Mouse (Mus musculus) retina, embryonic 14.5 days (tissue): ENCODE results near the gene Tpsg1.

Source experiments
- DNase-seq: peaks from one replicate; pipeline ENCODE4 v3.0.0-alpha.2; 2015; ENCODE audit warnings: low spot score

The Tpsg1 gene

DNA sequence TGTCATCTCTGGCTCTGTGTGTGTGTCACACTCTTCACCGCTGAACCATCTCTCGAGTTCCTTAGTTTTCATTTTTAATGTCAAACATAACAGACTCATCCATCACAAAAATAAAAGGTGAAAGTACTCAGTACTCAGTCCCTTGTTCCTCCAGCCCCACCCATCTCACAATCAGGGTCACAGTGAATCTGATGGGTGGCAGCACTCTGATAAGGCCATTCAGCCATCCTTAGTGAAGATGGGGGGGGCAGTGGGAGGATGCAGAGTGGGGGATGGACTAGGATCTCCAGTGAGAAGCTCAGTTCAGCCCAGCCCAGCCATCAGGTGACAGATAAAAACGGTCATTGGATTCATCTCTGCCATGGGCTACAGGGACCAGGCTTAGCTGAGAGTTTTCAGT is at the start of gene Tpsg1:
Tpsg1 (plus strand) TSS at position 301 of the 400 bp plus-strand sequence.
- no peak for DNase-seq

DNA sequence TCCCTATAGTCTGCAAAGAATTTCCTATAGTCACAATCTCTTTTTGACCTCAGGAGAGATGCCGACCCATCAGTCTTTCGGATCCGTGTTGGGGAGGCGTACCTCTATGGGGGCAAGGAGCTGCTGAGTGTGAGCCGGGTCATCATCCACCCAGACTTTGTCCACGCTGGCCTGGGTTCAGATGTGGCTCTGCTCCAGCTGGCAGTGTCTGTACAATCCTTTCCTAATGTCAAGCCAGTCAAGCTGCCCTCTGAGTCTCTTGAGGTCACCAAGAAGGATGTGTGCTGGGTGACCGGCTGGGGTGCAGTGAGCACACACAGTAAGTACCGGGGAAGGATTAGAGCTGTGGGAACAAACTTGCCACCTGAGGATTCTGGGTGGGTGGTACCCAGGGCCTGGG is 48.3 kb upstream of the Tpsg1 start:
- DNase-seq = no peak

DNA sequence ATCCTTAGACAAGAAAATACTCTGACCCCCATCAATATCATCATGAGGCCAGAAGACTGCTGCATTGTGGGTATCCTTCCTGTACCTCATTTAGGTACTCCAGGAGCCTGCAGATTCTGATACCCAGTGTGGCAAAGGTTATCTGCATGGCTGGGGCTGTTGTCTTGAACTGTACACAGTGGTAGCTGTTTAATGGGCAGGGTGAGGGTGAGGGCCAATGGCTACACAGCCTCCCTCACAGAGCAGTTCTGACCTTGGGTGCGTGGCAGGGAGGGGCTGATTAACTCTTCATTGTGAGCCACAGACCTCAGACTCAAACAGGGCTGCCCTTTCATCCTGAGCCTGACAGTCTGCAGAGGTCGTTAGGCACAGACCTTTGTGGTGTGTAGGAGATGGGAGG is 46.1 kb upstream of the Tpsg1 start:
- DNase-seq = no peak

DNA sequence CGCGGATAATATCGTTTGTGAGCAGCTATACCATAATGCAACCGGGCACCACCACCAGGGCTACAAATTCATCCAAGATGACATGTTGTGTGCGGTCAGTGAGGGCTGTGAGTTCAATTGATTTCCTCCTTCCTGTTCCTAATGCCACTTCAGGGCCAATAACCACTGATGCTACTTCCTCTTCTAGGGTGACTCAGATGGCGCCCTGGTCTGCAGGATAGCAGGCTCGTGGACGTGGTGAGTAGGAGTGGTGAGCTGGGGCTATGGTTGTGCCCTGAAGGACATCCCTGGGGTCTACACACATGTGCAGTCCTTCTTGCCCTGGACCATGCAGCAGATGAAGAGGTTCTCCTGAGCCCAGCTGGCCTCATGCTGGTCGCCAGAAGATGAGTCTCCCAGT is 36.8 kb upstream of the Tpsg1 start:
- no peak for DNase-seq

DNA sequence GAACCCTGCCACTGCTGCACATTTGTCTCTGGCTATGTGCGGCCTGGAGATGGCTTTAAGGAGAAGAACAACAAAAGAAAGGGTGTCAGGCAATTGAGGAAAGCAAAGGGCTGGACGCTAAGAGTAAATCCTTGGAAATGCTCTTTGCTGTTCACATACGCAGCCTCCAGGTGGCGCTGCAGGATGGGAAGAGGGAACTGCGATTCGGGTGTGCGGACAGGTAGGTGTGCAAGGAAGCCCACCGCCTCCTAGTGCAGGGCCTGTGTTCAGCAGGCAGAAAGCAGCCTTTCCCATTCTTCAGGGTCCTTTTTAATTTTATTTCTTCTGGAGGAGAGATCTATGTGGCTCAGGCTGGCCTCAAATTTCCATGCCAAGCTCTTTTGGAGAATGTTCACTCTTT is 35.1 kb upstream of the Tpsg1 start:
- peak; percentile 84 for DNase-seq

DNA sequence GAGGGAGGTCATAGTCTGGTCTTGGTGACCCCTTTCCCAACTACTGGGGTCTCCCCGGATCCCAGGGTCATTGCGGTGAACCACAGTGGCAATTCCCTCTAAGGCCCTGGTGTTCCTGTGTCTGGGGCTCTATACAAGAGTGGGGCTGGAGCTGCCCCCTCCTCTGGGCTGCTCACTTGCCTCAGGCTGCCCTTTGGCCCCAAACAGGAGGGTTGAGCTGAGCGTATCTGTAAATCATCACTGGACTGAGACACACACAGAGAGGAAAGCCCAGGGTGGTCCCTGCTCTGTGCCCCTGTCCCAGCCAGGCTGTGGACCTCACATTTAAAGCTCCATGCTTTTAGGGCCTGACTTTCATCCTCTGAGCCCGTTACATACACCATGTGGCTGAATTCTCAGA is 30.9 kb upstream of the Tpsg1 start:
- DNase-seq = no peak

DNA sequence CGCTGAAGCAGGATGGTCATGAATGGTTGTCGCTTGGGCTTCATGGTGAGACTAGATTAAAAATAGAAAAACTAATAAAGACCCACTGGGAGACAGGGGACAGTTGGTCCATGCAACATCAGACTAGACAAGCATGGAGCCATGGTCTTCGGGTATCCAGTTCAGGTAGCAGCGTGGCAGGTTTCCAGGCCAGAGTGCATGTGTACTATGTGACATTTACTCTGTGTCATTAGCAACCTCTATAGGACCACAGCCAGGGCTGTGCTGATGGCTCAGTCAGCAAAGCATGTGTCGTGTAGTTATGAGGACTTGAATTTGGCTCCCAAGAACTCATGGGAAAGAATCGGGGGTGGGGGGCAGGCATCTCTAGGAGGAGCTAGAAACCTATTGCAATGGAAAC is 29.1 kb upstream of the Tpsg1 start:
- no peak for DNase-seq

DNA sequence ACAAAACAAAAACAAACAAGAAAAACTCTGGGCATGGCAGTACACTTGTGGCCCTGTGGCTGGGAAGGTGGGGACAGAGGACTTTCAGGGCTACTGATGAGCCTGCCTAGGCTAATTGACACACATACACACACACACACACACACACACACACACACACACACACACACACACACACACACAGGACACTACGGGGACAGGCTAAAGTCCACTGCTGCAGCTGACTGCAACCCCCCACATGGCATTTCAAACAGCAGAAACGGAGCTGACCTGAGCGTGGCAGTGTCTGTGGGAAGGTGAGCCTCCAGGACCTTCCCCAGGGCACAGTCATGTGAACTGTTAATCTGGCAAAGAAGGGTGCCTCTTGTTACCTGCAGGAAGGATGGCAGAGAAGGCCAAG is 27.6 kb upstream of the Tpsg1 start:
- DNase-seq = no peak

DNA sequence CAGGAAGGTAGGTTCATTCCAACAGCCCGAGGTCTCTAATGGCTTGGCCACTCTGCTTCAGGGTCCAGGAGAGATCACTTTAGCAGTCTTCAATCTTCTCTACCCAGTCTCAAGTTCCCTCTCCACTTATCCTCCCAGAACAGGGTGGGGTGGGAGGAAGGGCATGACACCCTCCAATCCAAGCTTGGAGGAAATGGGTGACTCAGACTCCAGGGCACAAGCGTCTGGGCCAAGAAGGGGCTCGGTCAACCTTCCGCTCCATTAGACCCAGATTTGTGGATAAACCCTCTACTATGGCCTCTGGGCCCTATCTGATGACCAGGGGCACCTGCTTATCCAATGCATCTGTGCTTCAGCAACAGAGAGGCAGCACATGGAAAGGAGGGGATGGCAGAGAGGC is 23.6 kb upstream of the Tpsg1 start, which contains the start of gene Tpsab1:
Tpsab1 (minus strand) TSS at position 101 of the 400 bp plus-strand sequence.
- DNase-seq = no peak

DNA sequence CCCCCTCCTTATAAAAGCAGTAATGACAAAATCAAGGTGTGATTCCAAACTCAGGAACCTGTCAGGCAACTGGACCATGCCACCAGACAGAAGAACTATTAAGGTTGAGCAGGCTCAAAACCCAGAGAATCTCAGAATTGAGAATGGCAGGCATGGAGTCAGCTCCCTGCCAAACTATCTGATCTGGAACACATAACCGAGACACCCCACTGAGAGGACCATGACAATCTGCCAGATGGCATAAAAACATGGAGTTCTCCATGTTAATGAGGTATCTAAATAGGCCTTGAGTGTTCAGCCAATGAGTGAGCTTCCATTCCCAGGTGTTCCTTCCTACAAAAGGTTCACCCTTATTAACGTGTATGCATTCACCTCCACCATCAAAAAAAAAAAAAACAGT is 7.8 kb upstream of the Tpsg1 start:
- DNase-seq = no peak

DNA sequence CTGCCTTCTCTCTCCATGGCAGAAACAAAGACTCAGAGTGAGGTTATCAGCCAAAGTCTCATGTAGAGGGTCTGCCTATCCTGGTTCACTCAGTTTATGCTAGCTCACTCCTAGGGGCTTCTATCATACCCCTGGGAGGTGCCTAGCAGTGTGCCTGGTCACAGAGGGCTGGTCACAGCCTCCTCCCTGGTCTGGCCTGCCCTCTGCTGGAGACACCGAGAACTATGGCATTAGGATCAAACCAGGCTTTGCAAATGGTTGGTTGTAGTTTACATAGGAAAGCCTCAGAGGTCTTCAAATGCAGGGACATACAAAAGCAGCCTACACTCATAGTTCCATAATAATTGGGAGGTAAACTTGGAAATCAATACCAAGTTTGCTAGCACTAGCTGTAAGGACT is 5.3 kb upstream of the Tpsg1 start:
- peak; percentile 44 for DNase-seq

DNA sequence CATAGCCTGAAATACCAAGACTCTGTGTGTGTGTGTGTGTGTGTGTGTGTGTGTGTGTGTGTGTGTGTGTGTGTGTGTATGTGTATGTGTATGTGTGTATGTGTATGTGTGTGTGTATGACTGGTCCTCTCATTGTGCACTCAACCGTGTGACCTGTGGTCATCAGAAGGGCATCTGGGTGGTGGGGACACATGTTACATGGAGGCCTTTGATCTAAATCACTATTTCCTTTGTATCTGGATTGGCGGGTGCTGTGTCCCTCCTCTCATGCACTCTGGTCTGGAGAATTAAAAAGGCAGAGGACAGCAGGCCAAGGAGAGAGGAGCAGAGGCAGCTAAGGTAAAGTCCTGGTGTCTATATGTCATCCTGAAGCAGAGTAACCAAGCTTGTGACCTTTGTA is 3.1 kb upstream of the Tpsg1 start, which contains the start of gene Tpsb2:
Tpsb2 (plus strand) TSS at position 301 of the 400 bp plus-strand sequence.
- no peak for DNase-seq

DNA sequence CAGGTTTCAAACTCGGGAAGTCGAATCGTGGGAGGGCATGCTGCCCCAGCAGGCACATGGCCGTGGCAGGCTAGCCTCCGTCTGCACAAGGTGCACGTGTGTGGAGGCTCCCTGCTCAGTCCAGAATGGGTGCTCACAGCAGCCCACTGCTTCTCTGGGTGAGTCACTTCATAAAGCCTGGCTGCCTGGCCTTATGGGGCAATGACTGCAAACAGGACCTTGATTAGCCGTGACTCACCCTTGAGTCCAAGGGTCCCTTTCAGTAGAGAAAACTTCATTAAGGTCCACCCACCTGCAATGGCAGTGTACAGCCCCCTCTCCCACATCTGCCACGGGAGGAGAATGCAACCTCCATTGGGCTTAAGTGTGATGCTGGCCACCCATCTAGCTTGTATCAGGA is 3.4 kb downstream of the Tpsg1 start:
- DNase-seq = no peak

DNA sequence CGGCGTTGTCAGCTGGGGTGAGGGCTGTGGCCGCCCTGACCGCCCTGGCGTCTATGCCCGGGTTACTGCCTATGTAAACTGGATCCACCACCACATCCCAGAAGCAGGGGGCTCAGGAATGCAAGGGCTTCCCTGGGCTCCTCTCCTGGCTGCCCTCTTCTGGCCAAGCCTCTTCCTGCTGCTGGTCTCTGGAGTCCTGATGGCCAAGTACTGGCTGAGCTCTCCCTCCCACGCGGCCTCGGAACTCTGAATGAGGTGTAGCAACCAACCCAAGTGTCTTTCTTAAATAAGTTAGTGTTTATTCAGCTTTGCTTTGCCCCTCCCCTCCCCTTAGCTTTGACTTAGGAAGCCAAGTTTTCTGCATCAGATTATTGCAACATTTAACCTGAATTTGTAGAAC is 4.9 kb downstream of the Tpsg1 start:
- peak; percentile 45 for DNase-seq

DNA sequence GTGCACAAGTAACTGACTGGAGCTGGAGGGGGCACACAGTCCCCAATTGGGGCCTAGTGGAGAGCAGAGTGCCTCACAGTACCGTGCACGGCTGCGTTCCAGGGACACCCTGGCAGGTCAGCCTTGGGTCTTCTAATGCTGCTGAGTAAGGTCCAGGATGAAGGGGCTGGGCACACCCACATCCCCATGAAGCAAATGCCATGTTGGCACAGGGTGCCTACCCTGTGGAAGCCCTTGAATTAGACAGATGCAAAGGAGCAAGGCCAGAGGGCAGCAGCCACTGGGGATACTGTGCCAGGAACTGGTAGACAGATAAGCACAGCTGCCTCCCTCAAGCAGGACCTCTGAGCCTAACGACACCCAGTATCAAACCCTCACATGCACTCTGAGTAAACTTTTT is 25.5 kb downstream of the Tpsg1 start:
- no peak for DNase-seq

DNA sequence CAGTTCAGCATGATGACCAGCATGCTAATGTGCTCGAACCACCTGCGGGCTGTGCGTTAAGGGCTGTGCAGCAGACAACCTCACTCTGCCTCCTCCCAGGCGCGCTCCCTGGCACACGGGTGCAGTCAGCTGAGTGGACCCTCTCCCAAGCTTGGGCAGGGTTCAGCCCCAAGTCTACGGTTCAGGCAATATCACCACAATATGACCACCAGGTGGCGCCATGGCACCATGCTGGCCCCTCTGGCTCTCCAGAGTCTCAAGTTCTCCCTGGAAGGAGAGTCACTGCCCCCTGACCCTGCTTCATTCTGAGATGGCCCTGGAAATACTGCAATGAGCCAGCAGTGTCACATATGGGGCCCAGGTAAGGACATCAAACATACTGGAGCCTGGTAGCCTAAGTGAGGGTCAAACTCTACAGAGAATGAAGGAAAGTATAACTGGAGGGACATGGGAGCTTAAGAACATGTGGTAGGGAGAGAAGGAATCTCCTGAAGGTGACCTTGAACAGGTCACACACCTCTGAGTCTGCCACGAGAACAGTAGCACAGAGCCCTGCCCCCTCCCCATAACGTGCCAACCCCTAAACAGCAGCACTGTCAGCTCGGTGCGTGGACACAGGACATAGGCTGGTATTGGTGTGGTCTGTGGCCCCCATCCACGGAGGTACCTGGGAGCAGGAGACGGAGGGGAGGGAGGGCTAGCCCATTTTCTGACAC is 28.9 kb downstream of the Tpsg1 start:
- peak; percentile 96 for DNase-seq

DNA sequence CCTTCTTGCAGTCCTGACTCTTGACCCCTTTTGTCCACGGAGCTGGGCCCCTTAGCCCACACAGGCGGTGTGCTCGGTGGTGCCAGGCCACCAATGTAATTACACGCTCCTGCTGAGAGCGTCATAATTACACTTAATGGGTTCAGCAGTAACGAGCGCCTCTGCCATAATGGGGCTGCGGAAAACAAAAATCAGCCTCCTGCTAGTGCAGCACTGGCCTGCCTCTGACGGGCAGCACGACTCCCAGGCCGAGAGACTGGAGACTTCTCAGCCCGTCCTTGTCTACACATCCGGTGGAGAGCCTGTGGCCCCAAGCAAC is 29.4 kb downstream of the Tpsg1 start:
- DNase-seq = no peak

DNA sequence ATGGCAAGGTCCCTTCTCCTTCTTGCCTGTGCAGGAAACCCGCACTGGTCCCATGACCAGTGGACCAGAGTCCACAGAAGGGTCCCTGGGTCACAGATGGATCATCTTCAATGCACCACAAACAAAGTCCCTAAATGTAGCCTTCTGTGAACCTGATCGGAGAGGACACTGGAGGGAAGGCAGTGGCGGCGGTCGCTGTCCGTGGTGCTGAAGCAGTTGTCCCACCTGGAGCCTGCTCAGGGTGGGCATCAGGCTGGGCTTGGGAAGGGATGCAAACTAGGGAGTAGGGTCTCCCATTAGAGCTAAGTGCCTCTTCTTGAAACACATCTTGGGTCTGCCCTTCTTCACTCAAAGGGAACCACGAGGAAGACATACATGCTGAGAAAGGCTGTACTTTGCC is 31.4 kb downstream of the Tpsg1 start:
- peak; percentile 71 for DNase-seq

DNA sequence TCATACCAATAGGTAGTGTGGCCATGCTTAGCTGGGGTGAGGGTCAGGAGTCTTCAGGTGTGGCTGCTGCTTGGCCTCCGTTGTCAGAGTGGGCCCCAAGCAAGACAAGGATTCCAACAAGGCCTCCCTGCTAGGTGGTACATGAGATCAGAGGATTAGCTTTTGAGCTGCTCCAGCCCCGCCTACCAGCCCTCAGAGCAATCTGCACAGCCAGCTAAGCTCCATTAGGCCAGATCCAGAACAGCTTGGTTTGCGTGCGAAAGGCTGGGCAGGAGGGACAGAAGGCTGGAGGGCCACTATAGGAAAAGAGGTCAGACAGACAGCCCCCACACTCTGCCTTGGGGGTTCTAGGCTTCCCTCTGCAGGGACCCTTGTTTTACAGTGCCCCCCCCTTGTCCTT is 32.4 kb downstream of the Tpsg1 start:
- DNase-seq = peak; percentile 55

DNA sequence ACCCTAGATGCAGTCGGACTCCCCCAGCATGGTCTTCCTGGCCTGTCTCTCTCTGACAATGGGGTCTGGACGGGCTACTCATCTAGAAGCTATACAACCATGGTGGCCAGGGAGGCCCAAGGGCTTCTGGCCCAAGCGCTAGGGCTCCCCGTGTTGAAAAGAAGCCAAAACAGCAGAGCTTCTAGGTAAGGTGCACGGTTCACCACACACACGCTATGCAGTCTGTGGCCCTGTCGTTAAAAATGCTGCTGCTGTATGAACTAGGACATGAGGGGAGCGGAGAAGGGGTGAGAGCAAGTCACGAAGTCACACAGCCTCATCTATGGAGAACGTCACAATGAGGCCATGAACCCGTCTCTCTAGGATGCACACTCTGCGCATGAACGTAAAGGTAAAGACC is 33.2 kb downstream of the Tpsg1 start:
- no peak for DNase-seq

DNA sequence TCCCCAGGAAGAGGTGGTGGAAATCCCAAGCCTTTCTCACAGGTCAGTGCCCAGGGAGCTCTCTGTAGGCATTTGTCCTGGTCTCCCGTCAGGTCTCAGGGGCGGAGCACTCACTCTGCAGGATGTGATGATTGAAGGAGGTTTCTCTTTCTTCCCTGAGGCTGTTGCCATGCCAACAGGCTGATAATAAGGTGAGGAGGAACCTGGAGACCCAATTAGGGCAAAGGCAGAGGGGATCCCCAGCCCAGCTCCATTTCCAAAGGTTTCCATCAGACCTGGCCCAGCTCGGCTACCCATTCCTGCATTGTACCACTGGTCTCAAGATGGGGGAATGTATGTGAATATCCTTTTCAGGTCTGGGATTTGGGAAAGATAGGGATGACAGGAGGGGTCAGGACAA is 35.1 kb downstream of the Tpsg1 start:
- no peak for DNase-seq

DNA sequence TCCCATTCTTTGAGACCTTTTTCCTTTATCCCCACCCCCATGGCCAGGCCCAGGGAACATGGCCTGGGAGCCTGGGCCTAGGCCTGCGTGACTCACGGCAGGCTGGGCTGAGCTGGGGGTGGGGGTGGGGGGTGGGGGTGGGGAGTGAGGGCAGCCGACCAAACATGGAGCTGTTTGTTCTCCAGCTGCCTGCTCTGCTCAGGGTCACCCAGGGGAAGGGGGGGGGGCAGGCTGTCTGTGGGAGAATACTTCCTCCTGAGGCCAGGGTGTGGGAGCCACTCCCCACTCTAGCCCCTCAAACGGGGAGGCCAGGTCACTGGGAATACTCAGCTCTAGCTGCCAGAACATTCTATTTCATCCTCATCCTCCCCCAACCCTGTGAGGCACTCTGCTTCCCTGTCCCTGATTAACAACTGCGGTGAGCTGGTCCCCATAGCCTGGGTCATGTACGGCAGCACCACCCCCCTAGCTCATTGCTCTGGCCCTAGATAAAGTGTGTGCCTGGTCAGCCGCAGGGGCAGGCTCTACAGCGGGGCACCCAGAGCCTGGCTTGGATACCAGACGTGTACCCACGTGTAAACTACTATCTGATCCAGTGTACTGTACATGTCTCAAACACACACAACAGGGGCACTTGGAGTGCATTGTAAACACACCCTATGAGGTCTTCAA is 36.3 kb downstream of the Tpsg1 start:
- DNase-seq = no peak

DNA sequence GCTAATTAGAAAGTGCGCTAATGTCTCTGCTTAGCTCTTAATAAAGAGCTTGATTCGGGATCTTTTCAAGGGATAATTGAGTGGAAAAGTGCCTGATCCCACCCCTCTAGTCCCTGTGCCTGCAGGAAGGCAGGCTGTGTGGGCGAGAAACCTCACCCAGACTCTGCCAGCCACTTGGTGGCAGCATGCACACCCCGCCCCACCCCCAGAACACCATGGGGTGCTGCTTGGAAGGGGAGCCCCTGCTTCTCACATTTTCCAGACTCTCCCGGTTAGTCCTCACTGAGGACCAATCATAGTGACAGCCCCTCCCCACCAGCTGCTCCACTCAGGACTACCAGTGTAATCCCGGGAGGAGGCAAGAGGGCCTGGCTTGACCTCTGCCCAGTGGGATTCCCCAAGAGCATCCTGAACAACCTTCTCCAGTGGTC is 37.0 kb downstream of the Tpsg1 start:
- no peak for DNase-seq

DNA sequence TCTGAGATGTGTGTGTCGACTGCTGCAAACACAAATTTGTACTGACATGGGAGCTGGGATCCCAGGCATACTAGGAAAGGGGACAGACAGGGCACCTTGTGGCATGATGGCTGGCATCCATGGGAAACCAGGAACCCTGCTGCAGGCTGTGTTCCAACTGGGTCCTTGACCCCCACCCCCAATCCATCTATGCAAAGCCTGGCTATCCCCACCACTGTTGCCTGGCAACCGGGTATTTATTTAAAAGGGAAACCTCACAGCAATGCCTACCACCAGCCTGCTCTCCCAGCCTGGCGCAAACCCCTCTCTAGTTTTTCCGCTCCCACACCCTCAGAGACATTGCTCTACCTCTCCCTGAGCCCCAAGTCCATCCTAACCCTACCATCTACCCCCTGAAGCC is 38.3 kb downstream of the Tpsg1 start:
- DNase-seq = no peak
